Mouse (Mus musculus): ENCODE measurements around the gene Rgcc. TPM values are rescaled to one million over a fixed set of nuclear protein-coding genes. Genes with fewer than 3 reads are reported as not detected.

Gene Rgcc
- polyA plus RNA-seq, 1 experiment from 2014 or later: 28.7 TPM

GRCm38 (mm10) chr14:79289909-79290308 is 11.5 kb downstream of the Rgcc start:
- Histone ChIP-seq H3K4me1 (peaks cover 25% of the 10 kb centered on the region), H3K9me3 (replicated peaks) (no peaks in the 10 kb centered on the region), H3K9ac (no peak overlapping the region), H3K4me2 (no peak overlapping the region), H3K27ac (no peak overlapping the region), H3K27me3 (no peaks in the 10 kb centered on the region), H3K4me3 (replicated peaks) (no peak overlapping the region), H3K36me3 (no peaks in the 10 kb centered on the region)
- 37% methylated on average over 9 of the region's 9 CpGs for WGBS
- no peak for ATAC-seq (replicated peaks; ENCODE audit: low FRiP score)

- ATAC-seq (replicated peaks; ENCODE audit: low FRiP score): no peak
- Histone ChIP-seq H3K27me3 (no peaks in the 10 kb centered on the region), H3K9me3 (replicated peaks) (no peaks in the 10 kb centered on the region; the same call in 1 of the 2 replicates), H3K36me3 (no peaks in the 10 kb centered on the region), H3K27ac (no peak overlapping the region), H3K4me2 (no peak overlapping the region), H3K4me3 (replicated peaks) (no peak overlapping the region), H3K9ac (no peak overlapping the region), H3K4me1 (peaks cover 19% of the 10 kb centered on the region)
- WGBS: 77% methylated on average over 3 of the region's 3 CpGs
Observed at GRCm38 (mm10) chr14:79288280-79288679, 13.2 kb downstream of the Rgcc start.

GRCm38 (mm10) chr14:79287251-79287863 is 14.1 kb downstream of the Rgcc start:
- Histone ChIP-seq H3K27ac (no peak overlapping the region), H3K36me3 (no peaks in the 10 kb centered on the region), H3K9me3 (replicated peaks) (no peaks in the 10 kb centered on the region; the same call in 1 of the 2 replicates), H3K4me3 (replicated peaks) (no peak overlapping the region), H3K4me2 (no peak overlapping the region), H3K9ac (no peak overlapping the region), H3K27me3 (no peaks in the 10 kb centered on the region), H3K4me1 (peaks cover 12% of the 10 kb centered on the region; the same call in 1 of the 2 replicates)
- 68% methylated on average over 7 of the region's 7 CpGs for WGBS
- no peak for ATAC-seq (replicated peaks; ENCODE audit: low FRiP score)

- Histone ChIP-seq H3K4me2 (no peak overlapping the region), H3K9me3 (replicated peaks) (no peaks in the 10 kb centered on the region; the same call in 1 of the 2 replicates), H3K4me1 (peaks cover 2% of the 10 kb centered on the region; the same call in 1 of the 2 replicates), H3K4me3 (replicated peaks) (no peak overlapping the region), H3K36me3 (no peaks in the 10 kb centered on the region), H3K27me3 (no peaks in the 10 kb centered on the region), H3K9ac (no peak overlapping the region), H3K27ac (no peak overlapping the region)
- WGBS: 87% methylated on average over 5 of the region's 5 CpGs
- ATAC-seq (replicated peaks; ENCODE audit: low FRiP score): no peak
Observed at GRCm38 (mm10) chr14:79285549-79285948, 15.9 kb downstream of the Rgcc start.

- no peak for ATAC-seq (replicated peaks; ENCODE audit: low FRiP score)
Observed at GRCm38 (mm10) chr14:79284616-79285015, 16.8 kb downstream of the Rgcc start.

GRCm38 (mm10) chr14:79283952-79284351 is 17.5 kb downstream of the Rgcc start:
- ATAC-seq (replicated peaks; ENCODE audit: low FRiP score): no peak
- Histone ChIP-seq H3K27me3 (no peaks in the 10 kb centered on the region), H3K4me1 (peaks cover 2% of the 10 kb centered on the region; the same call in 1 of the 2 replicates), H3K36me3 (no peaks in the 10 kb centered on the region), H3K27ac (no peak overlapping the region), H3K4me2 (no peak overlapping the region), H3K4me3 (replicated peaks) (no peak overlapping the region), H3K9ac (no peak overlapping the region), H3K9me3 (replicated peaks) (no peaks in the 10 kb centered on the region; the same call in 1 of the 2 replicates)
- WGBS: 90% methylated on average over 7 of the region's 7 CpGs

More at GRCm38 (mm10) chr14:79284616-79285015, 16.8 kb downstream of the Rgcc start:
- no peaks in the 10 kb centered on the region; the same call in 1 of the 2 replicates for H3K9me3 ChIP-seq (replicated peaks)
- H3K27ac ChIP-seq: no peak overlapping the region
- H3K36me3 ChIP-seq: no peaks in the 10 kb centered on the region
- peaks cover 2% of the 10 kb centered on the region; the same call in 1 of the 2 replicates for H3K4me1 ChIP-seq
- H3K4me3 ChIP-seq (replicated peaks): no peak overlapping the region
- H3K27me3 ChIP-seq: no peaks in the 10 kb centered on the region
- H3K4me2 ChIP-seq: no peak overlapping the region
- H3K9ac ChIP-seq: no peak overlapping the region
- 84% methylated on average over 4 of the region's 4 CpGs for WGBS

- Histone ChIP-seq H3K27ac (no peak overlapping the region), H3K27me3 (no peaks in the 10 kb centered on the region), H3K4me1 (peaks cover 12% of the 10 kb centered on the region; the same call in 1 of the 2 replicates), H3K4me2 (no peak overlapping the region), H3K36me3 (no peaks in the 10 kb centered on the region), H3K9ac (no peak overlapping the region), H3K4me3 (replicated peaks) (no peak overlapping the region), H3K9me3 (replicated peaks) (no peaks in the 10 kb centered on the region; the same call in 1 of the 2 replicates)
- 93% methylated on average over 9 of the region's 9 CpGs for WGBS
- ATAC-seq (replicated peaks; ENCODE audit: low FRiP score): no peak
Observed at GRCm38 (mm10) chr14:79281894-79282553, 19.4 kb downstream of the Rgcc start.

- WGBS: 68% methylated on average over 9 of the region's 9 CpGs
- Histone ChIP-seq H3K36me3 (no peaks in the 10 kb centered on the region), H3K4me3 (replicated peaks) (no peak overlapping the region), H3K9me3 (replicated peaks) (no peaks in the 10 kb centered on the region; the same call in 1 of the 2 replicates), H3K4me2 (no peak overlapping the region), H3K27ac (0 out of 2 replicates have a peak overlapping the region, but pooled peaks have one; percentile 9), H3K9ac (no peak overlapping the region), H3K4me1 (peaks cover 19% of the 10 kb centered on the region; the same call in 1 of the 2 replicates), H3K27me3 (no peaks in the 10 kb centered on the region)
- peak; percentile 35; the same call in 1 of the 2 replicates for ATAC-seq (replicated peaks; ENCODE audit: low FRiP score)
Observed at GRCm38 (mm10) chr14:79280456-79280855, 21.0 kb downstream of the Rgcc start.

- no peaks in the 10 kb centered on the region for H3K27me3 ChIP-seq
- no peak overlapping the region for H3K9ac ChIP-seq
- H3K4me1 ChIP-seq: peaks cover 24% of the 10 kb centered on the region; the same call in 1 of the 2 replicates
- H3K36me3 ChIP-seq: no peaks in the 10 kb centered on the region
- H3K4me3 ChIP-seq (replicated peaks): no peak overlapping the region
- ATAC-seq (replicated peaks; ENCODE audit: low FRiP score): no peak
- no peak overlapping the region for H3K4me2 ChIP-seq
- WGBS: 62% methylated on average over 1 of the region's 1 CpGs
- H3K27ac ChIP-seq: no peak overlapping the region
- H3K9me3 ChIP-seq (replicated peaks): no peaks in the 10 kb centered on the region; the same call in 1 of the 2 replicates
Observed at GRCm38 (mm10) chr14:79279494-79279893, 22.0 kb downstream of the Rgcc start.

- Histone ChIP-seq H3K4me2 (no peak overlapping the region), H3K9me3 (replicated peaks) (no peaks in the 10 kb centered on the region; the same call in 1 of the 2 replicates), H3K4me1 (peaks cover 26% of the 10 kb centered on the region; the same call in 1 of the 2 replicates), H3K9ac (no peak overlapping the region), H3K36me3 (no peaks in the 10 kb centered on the region), H3K4me3 (replicated peaks) (no peak overlapping the region), H3K27ac (no peak overlapping the region), H3K27me3 (no peaks in the 10 kb centered on the region)
- ATAC-seq (replicated peaks; ENCODE audit: low FRiP score): no peak
- 72% methylated on average over 4 of the region's 4 CpGs for WGBS
Observed at GRCm38 (mm10) chr14:79278927-79279326, 22.5 kb downstream of the Rgcc start.

GRCm38 (mm10) chr14:79277922-79278321 is 23.5 kb downstream of the Rgcc start:
- Histone ChIP-seq H3K27ac (0 out of 2 replicates have a peak overlapping the region, but pooled peaks have one; percentile 7), H3K9ac (no peak overlapping the region), H3K9me3 (replicated peaks) (no peaks in the 10 kb centered on the region), H3K27me3 (no peaks in the 10 kb centered on the region), H3K36me3 (no peaks in the 10 kb centered on the region), H3K4me3 (replicated peaks) (no peak overlapping the region), H3K4me2 (no peak overlapping the region), H3K4me1 (peaks cover 34% of the 10 kb centered on the region; the same call in 1 of the 2 replicates)
- no peak for ATAC-seq (replicated peaks; ENCODE audit: low FRiP score)
- WGBS: 56% methylated on average over 7 of the region's 7 CpGs

GRCm38 (mm10) chr14:79275870-79276395 is 25.5 kb downstream of the Rgcc start:
- WGBS: 56% methylated on average over 8 of the region's 8 CpGs
- ATAC-seq (replicated peaks; ENCODE audit: low FRiP score): no peak
- no peaks in the 10 kb centered on the region for H3K36me3 ChIP-seq
- no peak overlapping the region for H3K9ac ChIP-seq
- no peak overlapping the region for H3K4me2 ChIP-seq
- H3K27me3 ChIP-seq: no peaks in the 10 kb centered on the region
- H3K27ac ChIP-seq: no peak overlapping the region
- no peak overlapping the region for H3K4me3 ChIP-seq (replicated peaks)
- no peaks in the 10 kb centered on the region for H3K9me3 ChIP-seq (replicated peaks)
- H3K4me1 ChIP-seq: peaks cover 35% of the 10 kb centered on the region; the same call in 1 of the 2 replicates

Measured in kidney, embryonic 15.5 days (tissue).